Mouse (Mus musculus) liver, embryonic 13.5 days (tissue): ENCODE results near the gene Gm21497. TPM values are rescaled to one million over a fixed set of nuclear protein-coding genes. Genes with fewer than 3 reads are reported as not detected.
"Not testable (repeated sequence)": the region's sequence is repeated elsewhere in the genome, so short reads cannot be mapped to it uniquely, and the experiment has no call there.

ENCODE experiments used
- ATAC-seq: fragments of 200-750 bp; cut with Nextera tagmentation; 2 replicates; pipeline ENCODE4 v1.8.0; 2017; ENCODE audit warnings: low read depth, mild to moderate bottlenecking, moderate number of reproducible peaks, moderate library complexity
- DNase-seq: peaks from one replicate; pipeline ENCODE4 v3.0.0; 2022
- H3K27ac ChIP-seq: fragments of 300-500 bp; sonication (generic); 2 replicates; pipeline ENCODE4 v1.5.1; 2015; ENCODE audit warnings: moderate library complexity, mild to moderate bottlenecking, inconsistent platforms
- H3K27me3 ChIP-seq: fragments of 300-500 bp; sonication (generic); 2 replicates; pipeline ENCODE4 v1.6.1; 2015; ENCODE audit warnings: mild to moderate bottlenecking, inconsistent platforms
- H3K36me3 ChIP-seq: fragments of 300-500 bp; sonication (generic); 2 replicates; pipeline ENCODE4 v1.6.1; 2015; ENCODE audit warnings: mild to moderate bottlenecking, inconsistent platforms
- H3K4me1 ChIP-seq: fragments of 300-500 bp; sonication (generic); replicated peaks from 2 replicates; pipeline ENCODE4 v1.6.1; 2015; ENCODE audit warnings: inconsistent platforms
- H3K4me2 ChIP-seq: fragments of 300-500 bp; sonication (generic); 2 replicates; pipeline ENCODE4 v1.6.1; 2015; ENCODE audit warnings: inconsistent platforms, mild to moderate bottlenecking, moderate library complexity
- H3K4me3 ChIP-seq: fragments of 300-500 bp; sonication (generic); replicated peaks from 2 replicates; pipeline ENCODE4 v1.5.1; 2015; ENCODE audit warnings: mild to moderate bottlenecking, inconsistent platforms
- H3K9ac ChIP-seq: fragments of 300-500 bp; sonication (generic); 2 replicates; pipeline ENCODE4 v1.6.1; 2015; ENCODE audit warnings: mild to moderate bottlenecking, inconsistent platforms
- H3K9me3 ChIP-seq: fragments of 300-500 bp; sonication (generic); replicated peaks from 2 replicates; pipeline ENCODE4 v1.6.1; 2016; ENCODE audit warnings: inconsistent platforms
- WGBS: fragments of 180-500 bp; shearing (Covaris S2); methylation state at CpG from one replicate; pipeline ENCODE4 v1.1.7; 2015; ENCODE audit not compliant: insufficient replicate concordance; 5-methylcytosine and 5-hydroxymethylcytosine counted together
- polyA plus RNA-seq: library from polyadenylated mRNA; unstranded; fragments of >200 nt; fragmentation: Nextera tagmentation; extraction: Ambion mirVana; gene quantifications from 2 replicates; pipeline ENCODE4 v1.2.1, GENCODE M21; 2015

Gene Gm21497
- not detected in 2 replicates for polyA plus RNA-seq

- H3K9ac ChIP-seq, H3K27ac ChIP-seq, H3K4me3 ChIP-seq, H3K4me1 ChIP-seq, H3K36me3 ChIP-seq, ATAC-seq, H3K27me3 ChIP-seq, H3K9me3 ChIP-seq, H3K4me2 ChIP-seq, DNase-seq: not testable (repeated sequence)
- no CpG with 5 or more reads among the region's 5 CpGs for WGBS
Measured at GRCm38 (mm10) chrY:61646446-61646845, at the start of gene Gm21497. Gm21497 (plus strand) TSS chrY:61646746.
